Mouse (Mus musculus) layer of hippocampus, adult 9-11 months (tissue): Measurements from ENCODE around the gene Cfap221.

Experiments used
- DNase-seq: peaks from one replicate; pipeline ENCODE4 v3.0.0; 2022

Cfap221 gene

DNA sequence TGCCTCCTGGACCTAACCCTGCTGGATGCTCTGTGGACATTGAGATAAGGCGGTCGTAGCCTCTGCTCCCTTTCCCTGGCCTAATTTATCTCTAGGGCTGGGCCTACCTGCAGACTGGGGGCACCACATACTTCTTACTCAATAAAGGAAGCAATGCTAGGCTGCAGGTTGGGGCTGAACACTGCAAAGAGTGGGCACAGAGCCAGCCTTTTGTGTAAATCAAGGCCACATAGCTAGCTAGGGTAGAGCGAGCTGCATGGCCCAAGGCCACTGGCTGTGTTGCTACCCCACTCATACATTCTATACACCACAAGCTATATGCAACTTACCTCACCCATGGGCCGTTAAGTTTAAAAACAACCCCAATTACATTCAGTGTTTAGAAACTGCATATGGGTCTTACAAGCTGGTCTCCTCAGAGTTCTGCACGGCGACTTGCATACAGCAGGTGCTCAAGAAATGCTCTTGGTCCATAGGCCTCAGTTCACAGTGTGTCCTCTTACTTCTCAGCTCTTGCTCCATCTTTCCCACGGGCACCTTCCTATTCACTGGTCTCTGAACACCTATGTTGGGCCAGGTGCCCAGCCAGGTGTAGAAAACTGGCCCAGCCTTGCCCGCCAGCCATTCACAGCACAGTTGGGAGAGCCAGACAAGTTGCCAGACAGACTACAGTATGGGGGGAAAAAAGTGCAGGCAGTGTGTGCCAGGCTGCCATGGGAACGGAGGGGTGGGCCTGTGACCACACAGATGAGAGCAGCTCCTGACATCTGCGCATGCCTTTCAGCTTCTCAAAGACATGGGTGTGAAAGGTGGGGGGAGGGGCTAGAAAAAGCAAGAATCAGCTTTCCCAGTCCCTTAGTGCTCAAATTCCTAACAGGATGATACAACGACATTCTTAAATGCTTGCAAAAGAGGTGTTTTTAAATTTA is 97.6 kb downstream of the Cfap221 start:
- DNase-seq: peak; percentile 80

- DNase-seq: peak; percentile 34
These were observed 102.1 kb downstream of the Cfap221 start for GRCm38 (mm10) chr1:119894936-119895335.

- DNase-seq: no peak
These were observed 103.4 kb downstream of the Cfap221 start for GRCm38 (mm10) chr1:119893600-119893999.

- no peak for DNase-seq
These were observed 104.1 kb downstream of the Cfap221 start for GRCm38 (mm10) chr1:119892933-119893332.

GRCm38 (mm10) chr1:119891865-119892264 is 105.2 kb downstream of the Cfap221 start:
- DNase-seq: no peak

- DNase-seq: peak; percentile 65
These were observed 105.9 kb downstream of the Cfap221 start for GRCm38 (mm10) chr1:119891149-119891548.

- DNase-seq: no peak
These were observed 107.7 kb downstream of the Cfap221 start for GRCm38 (mm10) chr1:119889347-119889746.

DNA sequence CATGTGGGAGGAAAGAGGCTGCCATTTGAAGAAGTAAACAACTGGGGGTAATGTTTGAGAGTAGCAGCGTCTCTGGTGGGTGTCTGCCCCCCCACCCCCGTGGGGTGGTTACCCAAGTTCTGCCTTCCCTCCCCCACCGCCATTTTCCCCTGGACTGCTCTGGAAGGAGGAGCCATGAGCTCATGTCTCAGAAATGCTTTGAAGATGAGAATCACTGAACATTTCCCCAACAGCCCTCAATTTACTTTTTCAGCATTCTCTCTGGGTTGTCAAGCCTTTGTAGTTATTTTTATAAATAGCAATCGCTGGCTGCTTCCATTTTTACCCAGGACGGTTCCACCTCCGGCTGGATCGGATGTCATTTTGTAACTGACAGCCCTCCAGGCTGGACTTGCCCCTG is 110.7 kb downstream of the Cfap221 start:
- DNase-seq: no peak

DNA sequence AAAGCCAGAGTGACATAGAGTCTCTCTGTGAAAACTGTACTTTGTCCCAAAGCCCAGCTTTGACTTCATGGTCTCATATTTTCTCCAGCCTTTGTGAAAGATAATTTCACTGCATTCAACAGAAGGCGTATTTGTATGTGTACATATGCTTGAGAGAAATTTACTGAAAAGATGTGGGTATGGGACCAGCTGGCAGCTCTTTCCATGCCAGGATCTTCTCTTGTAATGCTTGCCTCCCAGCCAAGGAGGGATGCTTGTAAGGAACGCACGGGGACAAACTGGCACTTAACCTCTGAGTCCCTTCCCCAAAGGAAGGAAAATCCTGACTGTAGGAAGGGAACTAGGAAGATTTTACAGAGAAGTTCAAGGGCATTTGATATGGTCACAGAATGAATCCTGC is 112.8 kb downstream of the Cfap221 start:
- DNase-seq: peak; percentile 51

GRCm38 (mm10) chr1:119878909-119879308 is 118.1 kb downstream of the Cfap221 start:
- DNase-seq: peak; percentile 83

GRCm38 (mm10) chr1:119877469-119877868 is 119.6 kb downstream of the Cfap221 start:
- DNase-seq: no peak
